Mouse (Mus musculus): ENCODE results near the gene Tenm3. TPM values are rescaled to one million over a fixed set of nuclear protein-coding genes. Genes with fewer than 3 reads are reported as not detected.

Tenm3 gene
- polyA plus RNA-seq, 1 experiment from 2014 or later = not detected

GRCm38 (mm10) chr8:48690665-48691395 lies 152.9 kb downstream of the Tenm3 start:
- no peak overlapping the region for H3K4me3 ChIP-seq (ENCODE audit: inconsistent target)
- H3K79me2 ChIP-seq (ENCODE audit: inconsistent target) = no peaks in the 10 kb centered on the region
- no peaks in the 10 kb centered on the region for H3K36me3 ChIP-seq (ENCODE audit: inconsistent target)
- H3K27ac ChIP-seq = no peak overlapping the region
- 90% methylated on average over 10 of the region's 10 CpGs for WGBS (ENCODE audit: missing documents)

- Histone ChIP-seq H3K27ac (no peak overlapping the region), H3K36me3 (ENCODE audit: inconsistent target) (no peaks in the 10 kb centered on the region), H3K4me3 (ENCODE audit: inconsistent target) (no peak overlapping the region), H3K79me2 (ENCODE audit: inconsistent target) (no peaks in the 10 kb centered on the region)
- 70% methylated on average over 4 of the region's 4 CpGs for WGBS (ENCODE audit: missing documents)
These were observed 155.0 kb downstream of the Tenm3 start for GRCm38 (mm10) chr8:48688706-48689105.

GRCm38 (mm10) chr8:48688188-48688587 lies 155.6 kb downstream of the Tenm3 start:
- Histone ChIP-seq H3K4me3 (ENCODE audit: inconsistent target) (no peak overlapping the region), H3K36me3 (ENCODE audit: inconsistent target) (no peaks in the 10 kb centered on the region), H3K27ac (no peak overlapping the region), H3K79me2 (ENCODE audit: inconsistent target) (no peaks in the 10 kb centered on the region)
- 45% methylated on average over 9 of the region's 9 CpGs for WGBS (ENCODE audit: missing documents)

GRCm38 (mm10) chr8:48673476-48673875 lies 170.3 kb downstream of the Tenm3 start:
- H3K4me3 ChIP-seq (ENCODE audit: inconsistent target) = no peak overlapping the region
- 92% methylated on average over 2 of the region's 2 CpGs for WGBS (ENCODE audit: missing documents)
- H3K79me2 ChIP-seq (ENCODE audit: inconsistent target) = no peaks in the 10 kb centered on the region
- H3K27ac ChIP-seq = no peak overlapping the region
- no peaks in the 10 kb centered on the region for H3K36me3 ChIP-seq (ENCODE audit: inconsistent target)

- no peaks in the 10 kb centered on the region for H3K79me2 ChIP-seq (ENCODE audit: inconsistent target)
These were observed 171.3 kb downstream of the Tenm3 start for GRCm38 (mm10) chr8:48672471-48672870.

GRCm38 (mm10) chr8:48671318-48671717 lies 172.4 kb downstream of the Tenm3 start:
- Histone ChIP-seq H3K4me3 (ENCODE audit: inconsistent target) (no peak overlapping the region), H3K27ac (no peak overlapping the region), H3K79me2 (ENCODE audit: inconsistent target) (no peaks in the 10 kb centered on the region), H3K36me3 (ENCODE audit: inconsistent target) (no peaks in the 10 kb centered on the region)
- WGBS (ENCODE audit: missing documents) = 76% methylated on average over 4 of the region's 4 CpGs

More at GRCm38 (mm10) chr8:48672471-48672870, 171.3 kb downstream of the Tenm3 start:
- H3K4me3 ChIP-seq (ENCODE audit: inconsistent target) = no peak overlapping the region
- no peaks in the 10 kb centered on the region for H3K36me3 ChIP-seq (ENCODE audit: inconsistent target)
- H3K27ac ChIP-seq = no peak overlapping the region
- WGBS (ENCODE audit: missing documents) = 94% methylated on average over 11 of the region's 11 CpGs

- Histone ChIP-seq H3K36me3 (ENCODE audit: inconsistent target) (no peaks in the 10 kb centered on the region), H3K27ac (no peak overlapping the region), H3K79me2 (ENCODE audit: inconsistent target) (no peaks in the 10 kb centered on the region), H3K4me3 (ENCODE audit: inconsistent target) (no peak overlapping the region)
- WGBS (ENCODE audit: missing documents) = 56% methylated on average over 3 of the region's 3 CpGs
These were observed 172.9 kb downstream of the Tenm3 start for GRCm38 (mm10) chr8:48670895-48671294.

- 86% methylated on average over 1 of the region's 1 CpGs for WGBS (ENCODE audit: missing documents)
- Histone ChIP-seq H3K4me3 (ENCODE audit: inconsistent target) (no peak overlapping the region), H3K27ac (no peak overlapping the region), H3K36me3 (ENCODE audit: inconsistent target) (no peaks in the 10 kb centered on the region), H3K79me2 (ENCODE audit: inconsistent target) (no peaks in the 10 kb centered on the region)
These were observed 173.4 kb downstream of the Tenm3 start for GRCm38 (mm10) chr8:48670387-48670786.

GRCm38 (mm10) chr8:48665193-48665592 lies 178.6 kb downstream of the Tenm3 start:
- Histone ChIP-seq H3K36me3 (ENCODE audit: inconsistent target) (no peaks in the 10 kb centered on the region), H3K79me2 (ENCODE audit: inconsistent target) (no peaks in the 10 kb centered on the region), H3K27ac (no peak overlapping the region), H3K4me3 (ENCODE audit: inconsistent target) (no peak overlapping the region)
- 85% methylated on average over 3 of the region's 3 CpGs for WGBS (ENCODE audit: missing documents)

- WGBS (ENCODE audit: missing documents) = 89% methylated on average over 1 of the region's 1 CpGs
- H3K36me3 ChIP-seq (ENCODE audit: inconsistent target) = no peaks in the 10 kb centered on the region
- H3K27ac ChIP-seq = no peak overlapping the region
- H3K4me3 ChIP-seq (ENCODE audit: inconsistent target) = no peak overlapping the region
- no peaks in the 10 kb centered on the region for H3K79me2 ChIP-seq (ENCODE audit: inconsistent target)
These were observed 184.5 kb downstream of the Tenm3 start for GRCm38 (mm10) chr8:48659226-48659625.

GRCm38 (mm10) chr8:48655381-48656043 lies 188.2 kb downstream of the Tenm3 start:
- 78% methylated on average over 14 of the region's 15 CpGs for WGBS (ENCODE audit: missing documents)
- Histone ChIP-seq H3K4me3 (ENCODE audit: inconsistent target) (no peak overlapping the region), H3K36me3 (ENCODE audit: inconsistent target) (no peaks in the 10 kb centered on the region), H3K27ac (no peak overlapping the region), H3K79me2 (ENCODE audit: inconsistent target) (no peaks in the 10 kb centered on the region)

- Histone ChIP-seq H3K4me3 (ENCODE audit: inconsistent target) (no peak overlapping the region), H3K79me2 (ENCODE audit: inconsistent target) (no peaks in the 10 kb centered on the region), H3K27ac (no peak overlapping the region), H3K36me3 (ENCODE audit: inconsistent target) (no peaks in the 10 kb centered on the region)
- 95% methylated on average over 7 of the region's 7 CpGs for WGBS (ENCODE audit: missing documents)
These were observed 193.9 kb downstream of the Tenm3 start for GRCm38 (mm10) chr8:48649845-48650244.

GRCm38 (mm10) chr8:48649415-48649814 lies 194.3 kb downstream of the Tenm3 start:
- Histone ChIP-seq H3K27ac (no peak overlapping the region), H3K36me3 (ENCODE audit: inconsistent target) (no peaks in the 10 kb centered on the region), H3K4me3 (ENCODE audit: inconsistent target) (no peak overlapping the region), H3K79me2 (ENCODE audit: inconsistent target) (no peaks in the 10 kb centered on the region)
- 86% methylated on average over 7 of the region's 7 CpGs for WGBS (ENCODE audit: missing documents)

GRCm38 (mm10) chr8:48646110-48646509 lies 197.6 kb downstream of the Tenm3 start:
- WGBS (ENCODE audit: missing documents) = 80% methylated on average over 18 of the region's 18 CpGs
- H3K27ac ChIP-seq = no peak overlapping the region
- no peak overlapping the region for H3K4me3 ChIP-seq (ENCODE audit: inconsistent target)
- H3K36me3 ChIP-seq (ENCODE audit: inconsistent target) = no peaks in the 10 kb centered on the region
- no peaks in the 10 kb centered on the region for H3K79me2 ChIP-seq (ENCODE audit: inconsistent target)

- no peaks in the 10 kb centered on the region for H3K79me2 ChIP-seq (ENCODE audit: inconsistent target)
- WGBS (ENCODE audit: missing documents) = 79% methylated on average over 4 of the region's 4 CpGs
- no peak overlapping the region for H3K4me3 ChIP-seq (ENCODE audit: inconsistent target)
- H3K36me3 ChIP-seq (ENCODE audit: inconsistent target) = no peaks in the 10 kb centered on the region
- H3K27ac ChIP-seq = no peak overlapping the region
These were observed 205.6 kb downstream of the Tenm3 start for GRCm38 (mm10) chr8:48638129-48638528.

Measured in macrophage (primary cell).